Mouse (Mus musculus): ENCODE measurements at regions not wholly inside any gene's neighbourhood (a gene's known extent, or its start where the extent isn't known, plus 50 kb on each side); places are given as distances from the start of the nearest gene placed in this dataset.

DNA sequence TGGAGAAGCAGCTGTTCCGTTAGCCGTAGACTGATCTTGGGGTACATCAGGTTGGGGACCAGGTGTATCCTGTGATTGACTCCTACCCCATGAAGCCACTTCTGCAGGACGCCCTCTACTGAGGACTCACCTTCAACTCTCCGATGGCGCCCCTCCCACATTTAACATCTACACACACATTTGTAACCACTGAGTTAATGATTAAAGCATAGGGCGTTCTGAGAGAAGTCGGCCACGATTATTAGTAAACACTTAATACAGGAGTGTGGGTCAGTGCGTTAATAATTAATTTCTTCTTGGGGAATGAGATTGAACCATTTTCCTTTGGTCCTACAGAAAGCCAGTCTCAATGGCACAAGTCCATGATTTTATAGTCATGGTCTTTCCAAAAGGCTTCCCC lies 105.0 kb upstream of the Avpr1a start:
- H3K27ac ChIP-seq (ENCODE audit: insufficient read depth, low read depth): no peak overlapping the region
- H3K27me3 ChIP-seq (replicated peaks): no peaks in the 10 kb centered on the region
- dilution Hi-C loops (cut with MboI; ENCODE audit: extremely low pct_ligation_motif_present, extremely low pct_unique_long_range_greater_than_20kb, low sequenced_read_pairs) (no loop called here), in situ Hi-C loops (cut with MboI; ENCODE audit: low pct_ligation_motif_present, low pct_unique_long_range_greater_than_20kb, low sequenced_read_pairs) (no loop called here)
- no peak overlapping the region for H3K4me2 ChIP-seq (ENCODE audit: insufficient read depth, low read depth, poor library complexity, severe bottlenecking)
- TF ChIP-seq ZNF384 (IDR thresholded peaks at IDR 0.05; ENCODE audit: low read depth, low read length) (no peak), ZMIZ1 (IDR thresholded peaks at IDR 0.05; ENCODE audit: low read depth, low read length) (no peak), TCF12 (IDR thresholded peaks at IDR 0.05; ENCODE audit: low read depth, low read length) (no peak), GABPA (IDR thresholded peaks at IDR 0.05; ENCODE audit: insufficient replicate concordance, low read depth, low read length) (no peak), TBP (conservative IDR thresholded peaks at IDR 0.05; ENCODE audit: low read depth, low read length) (no peak), KAT2A (IDR thresholded peaks at IDR 0.05; ENCODE audit: insufficient replicate concordance, low read length) (no peak), ELF1 (IDR thresholded peaks at IDR 0.05; ENCODE audit: low read depth, low read length) (no peak), POLR2AphosphoS2 (IDR thresholded peaks at IDR 0.05; ENCODE audit: low read depth, low read length) (no peak), UBTF (IDR thresholded peaks at IDR 0.05; ENCODE audit: low read depth, low read length) (no peak), MYC (IDR thresholded peaks at IDR 0.05; ENCODE audit: low read depth, low read length) (no peak), ZC3H11A (IDR thresholded peaks at IDR 0.05; ENCODE audit: low read depth, low read length) (no peak), JUN (IDR thresholded peaks at IDR 0.05; ENCODE audit: insufficient read depth, low read depth, low read length) (no peak), JUND (conservative IDR thresholded peaks at IDR 0.05; ENCODE audit: low read depth, low read length) (no peak)
- no peaks in the 10 kb centered on the region for H3K4me1 ChIP-seq (ENCODE audit: control insufficient read depth in 1 of 2, insufficient read depth in 2 of 2)
- no peak overlapping the region for H3K9ac ChIP-seq (ENCODE audit: insufficient read depth, low read depth)
- no peaks in the 10 kb centered on the region for H3K79me2 ChIP-seq (replicated peaks; ENCODE audit: control insufficient read depth, extremely low read depth, insufficient read depth, poor library complexity, severe bottlenecking)
- H3K36me3 ChIP-seq (replicated peaks in 1 of 2; ENCODE audit: control insufficient read depth in 1 of 2, insufficient read depth in 1 of 2, low read length in 1 of 2): no peaks in the 10 kb centered on the region
- H3K9me3 ChIP-seq (replicated peaks; ENCODE audit: low read length): no peaks in the 10 kb centered on the region
- no peak overlapping the region for H3K4me3 ChIP-seq (replicated peaks in 1 of 3; ENCODE audit: low read depth in 2 of 3, low read length in 2 of 3, poor library complexity in 1 of 3)
- DNase-seq (ENCODE audit: extremely low read depth): no peak

DNA sequence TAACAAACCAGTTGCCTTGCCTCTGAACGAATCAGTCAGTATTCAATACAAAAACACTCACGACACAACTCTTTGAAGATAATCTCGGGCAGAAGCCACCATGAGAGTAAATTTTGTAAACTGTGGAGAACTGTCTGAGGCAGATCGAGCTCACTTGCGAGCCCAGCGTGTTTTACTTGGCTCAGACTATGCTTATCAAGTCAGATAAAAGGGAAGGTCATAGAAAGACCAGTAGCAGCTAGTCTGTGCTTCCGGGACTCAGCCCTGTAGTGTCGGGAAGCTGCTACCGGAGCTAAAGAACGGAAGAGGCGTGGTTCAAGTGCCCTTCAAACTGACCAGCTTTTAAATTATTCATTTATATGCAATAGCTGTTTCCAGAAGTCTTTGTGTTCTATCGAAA lies 105.9 kb upstream of the Avpr1a start:
- Histone ChIP-seq H3K4me1 (ENCODE audit: control insufficient read depth in 1 of 2, insufficient read depth in 2 of 2) (no peaks in the 10 kb centered on the region), H3K9me3 (replicated peaks; ENCODE audit: low read length) (no peaks in the 10 kb centered on the region), H3K4me3 (replicated peaks in 1 of 3; ENCODE audit: low read depth in 2 of 3, low read length in 2 of 3, poor library complexity in 1 of 3) (no peak overlapping the region), H3K27me3 (replicated peaks) (no peaks in the 10 kb centered on the region), H3K9ac (ENCODE audit: insufficient read depth, low read depth) (no peak overlapping the region), H3K4me2 (ENCODE audit: insufficient read depth, low read depth, poor library complexity, severe bottlenecking) (no peak overlapping the region), H3K27ac (ENCODE audit: insufficient read depth, low read depth) (no peak overlapping the region), H3K79me2 (replicated peaks; ENCODE audit: control insufficient read depth, extremely low read depth, insufficient read depth, poor library complexity, severe bottlenecking) (no peaks in the 10 kb centered on the region), H3K36me3 (replicated peaks in 1 of 2; ENCODE audit: control insufficient read depth in 1 of 2, insufficient read depth in 1 of 2, low read length in 1 of 2) (no peaks in the 10 kb centered on the region)
- DNase-seq (ENCODE audit: extremely low read depth): no peak
- in situ Hi-C loops (cut with MboI; ENCODE audit: low pct_ligation_motif_present, low pct_unique_long_range_greater_than_20kb, low sequenced_read_pairs) (no loop called here), dilution Hi-C loops (cut with MboI; ENCODE audit: extremely low pct_ligation_motif_present, extremely low pct_unique_long_range_greater_than_20kb, low sequenced_read_pairs) (no loop called here)
- no peak for TF ChIP-seq CTCF (conservative IDR thresholded peaks at IDR 0.05 in 1 of 2, IDR thresholded peaks at IDR 0.05 in 1 of 2; ENCODE audit: low read depth in 2 of 2, low read length in 2 of 2)
- no peak for TF ChIP-seq EP300 (IDR thresholded peaks at IDR 0.05; ENCODE audit: low read length)
- TF ChIP-seq TBP (conservative IDR thresholded peaks at IDR 0.05; ENCODE audit: low read depth, low read length): no peak
- no peak for TF ChIP-seq KAT2A (IDR thresholded peaks at IDR 0.05; ENCODE audit: insufficient replicate concordance, low read length)
- no peak for TF ChIP-seq JUND (conservative IDR thresholded peaks at IDR 0.05; ENCODE audit: low read depth, low read length)
- no peak for TF ChIP-seq ZC3H11A (IDR thresholded peaks at IDR 0.05; ENCODE audit: low read depth, low read length)
- no peak for TF ChIP-seq PAX5 (IDR thresholded peaks at IDR 0.05; ENCODE audit: low read length)
- TF ChIP-seq HCFC1 (IDR thresholded peaks at IDR 0.05; ENCODE audit: low read depth, low read length): no peak
